Mouse (Mus musculus) G1E (cell line): Measurements from ENCODE around the gene Inca1. TPM values are rescaled to one million over a fixed set of nuclear protein-coding genes. Genes with fewer than 3 reads are reported as not detected.

ENCODE experiments used
- ATAC-seq: 2 replicates; pipeline ENCODE4 v1.8.0; 2016; ENCODE audit warnings: mild to moderate bottlenecking; ENCODE audit not compliant: insufficient number of reproducible peaks, poor library complexity, low FRiP score, severe bottlenecking; ENCODE audit errors: extremely low read depth
- DNase-seq: peaks from one replicate; pipeline ENCODE4 v3.0.0; 2012; ENCODE audit warnings: low spot score
- H3K27me3 ChIP-seq: 2 replicates; pipeline ENCODE4 v1.6.1; 2012; ENCODE audit warnings: mild to moderate bottlenecking, low read length, inconsistent platforms; ENCODE audit not compliant: insufficient read depth
- H3K36me3 ChIP-seq: replicated peaks from 2 replicates; pipeline ENCODE3; 2012; ENCODE audit warnings: mild to moderate bottlenecking, inconsistent platforms
- H3K4me1 ChIP-seq: 2 replicates; pipeline ENCODE4 v1.6.1; 2012; ENCODE audit warnings: low read depth, low read length, inconsistent platforms, mixed read lengths; ENCODE audit not compliant: insufficient read depth
- H3K4me3 ChIP-seq: 2 replicates; pipeline ENCODE4 v1.5.1; 2012; ENCODE audit warnings: low read depth, mild to moderate bottlenecking, inconsistent platforms, low read length, moderate library complexity, mixed read lengths
- H3K9me3 ChIP-seq: replicated peaks from 2 replicates; pipeline ENCODE4 v1.6.1; 2012; ENCODE audit warnings: inconsistent platforms
- CTCF ChIP-seq: IDR thresholded peaks from 2 replicates; pipeline ENCODE4 v1.5.1; 2012; ENCODE audit warnings: low read depth, low read length, inconsistent platforms, mixed read lengths
- GATA1 ChIP-seq: IDR thresholded peaks from 2 replicates; pipeline ENCODE4 v1.6.1; 2012; ENCODE audit warnings: borderline replicate concordance, low read length, inconsistent platforms, mixed read lengths
- GATA2 ChIP-seq: IDR thresholded peaks from 2 replicates; pipeline ENCODE4 v1.6.1; 2012; ENCODE audit warnings: low read depth, low read length, inconsistent platforms, borderline replicate concordance
- POLR2AphosphoS5 ChIP-seq: IDR thresholded peaks from 2 replicates; pipeline ENCODE4 v1.6.1; 2012; ENCODE audit warnings: low read depth, low read length, inconsistent platforms; ENCODE audit not compliant: insufficient replicate concordance
- TAL1 ChIP-seq: conservative IDR thresholded peaks from 2 replicates; pipeline ENCODE4 v1.6.1; 2012; ENCODE audit warnings: low read depth, low read length, inconsistent platforms, mixed read lengths
- polyA plus RNA-seq: library from polyadenylated mRNA; stranded (reverse); fragments of >175 nt; gene quantifications from 2 replicates; pipeline ENCODE4 v1.2.3, GENCODE M21; 2012
- total RNA-seq, 2 experiments: library from RNA; stranded (forward) in 1 of 2; stranded (reverse) in 1 of 2; fragments of 200-1000 nt in 1 of 2; fragments of >200 nt in 1 of 2; fragmentation: Nextera tagmentation in 1 of 2; gene quantifications; 2 replicates each; pipeline ENCODE4 v1.2.3; 2014 to 2017

Gene Inca1
- total and polyA plus RNA-seq, 3 experiments = 0.36 to 3.7 (median 1.2) TPM

- H3K36me3 ChIP-seq = peaks cover 90% of the 10 kb centered on the region
- TF ChIP-seq GATA1 (no peak), GATA2 (no peak), CTCF (no peak), TAL1 (no peak), POLR2AphosphoS5 (no peak)
These were observed 21.1 kb upstream of the Inca1 start for GRCm38 (mm10) chr11:70721072-70721471.

GRCm38 (mm10) chr11:70720567-70720966 lies 20.6 kb upstream of the Inca1 start:
- ATAC-seq (peak; percentile 63), DNase-seq (peak; percentile 24)
- TF ChIP-seq TAL1 (no peak), POLR2AphosphoS5 (no peak), GATA1 (no peak)
- Histone ChIP-seq H3K36me3 (peaks cover 90% of the 10 kb centered on the region), H3K27me3 (no peaks in the 10 kb centered on the region), H3K4me3 (no peak overlapping the region), H3K4me1 (peaks cover 11% of the 10 kb centered on the region), H3K9me3 (no peaks in the 10 kb centered on the region)

More at GRCm38 (mm10) chr11:70721072-70721471, 21.1 kb upstream of the Inca1 start:
- Histone ChIP-seq H3K4me3 (no peak overlapping the region), H3K4me1 (peaks cover 11% of the 10 kb centered on the region), H3K27me3 (no peaks in the 10 kb centered on the region), H3K9me3 (no peaks in the 10 kb centered on the region)
- DNase-seq = no peak
- no peak for ATAC-seq

GRCm38 (mm10) chr11:70718481-70718880 lies 18.5 kb upstream of the Inca1 start:
- DNase-seq (no peak), ATAC-seq (no peak)
- Histone ChIP-seq H3K36me3 (peaks cover 80% of the 10 kb centered on the region), H3K4me3 (no peak overlapping the region), H3K9me3 (no peaks in the 10 kb centered on the region), H3K27me3 (no peaks in the 10 kb centered on the region), H3K4me1 (peaks cover 11% of the 10 kb centered on the region)
- no peak for TF ChIP-seq GATA2
- TF ChIP-seq TAL1 = no peak
- no peak for TF ChIP-seq CTCF
- TF ChIP-seq POLR2AphosphoS5 = no peak
- TF ChIP-seq GATA1 = no peak

- DNase-seq (no peak), ATAC-seq (no peak)
- H3K9me3 ChIP-seq = no peaks in the 10 kb centered on the region
- TF ChIP-seq POLR2AphosphoS5 (no peak), GATA1 (no peak), TAL1 (no peak), GATA2 (no peak), CTCF (no peak)
- H3K36me3 ChIP-seq = peaks cover 77% of the 10 kb centered on the region
- H3K4me1 ChIP-seq = peaks cover 11% of the 10 kb centered on the region
- no peak overlapping the region for H3K4me3 ChIP-seq
- no peaks in the 10 kb centered on the region for H3K27me3 ChIP-seq
These were observed 15.9 kb upstream of the Inca1 start for GRCm38 (mm10) chr11:70715832-70716231.

- Histone ChIP-seq H3K4me1 (0 out of 2 replicates have a peak, but pooled peaks cover 4% of the 10 kb centered on the region), H3K9me3 (no peaks in the 10 kb centered on the region), H3K36me3 (peaks cover 78% of the 10 kb centered on the region), H3K4me3 (no peak overlapping the region), H3K27me3 (no peaks in the 10 kb centered on the region)
- TF ChIP-seq GATA1 = no peak
- no peak for TF ChIP-seq CTCF
- TF ChIP-seq GATA2 = no peak
- no peak for TF ChIP-seq POLR2AphosphoS5
- TF ChIP-seq TAL1 = no peak
- DNase-seq = no peak
- no peak for ATAC-seq
These were observed 13.3 kb upstream of the Inca1 start for GRCm38 (mm10) chr11:70713222-70713621.

- no peak for TF ChIP-seq CTCF
- TF ChIP-seq GATA1 = no peak
- no peak for TF ChIP-seq TAL1
- TF ChIP-seq POLR2AphosphoS5 = no peak
- TF ChIP-seq GATA2 = no peak
- Histone ChIP-seq H3K4me3 (no peak overlapping the region), H3K9me3 (no peaks in the 10 kb centered on the region), H3K36me3 (peaks cover 76% of the 10 kb centered on the region), H3K4me1 (0 out of 2 replicates have a peak, but pooled peaks cover 4% of the 10 kb centered on the region), H3K27me3 (no peaks in the 10 kb centered on the region)
- ATAC-seq (no peak), DNase-seq (no peak)
These were observed 11.1 kb upstream of the Inca1 start for GRCm38 (mm10) chr11:70711026-70711425.

GRCm38 (mm10) chr11:70706127-70706526 lies 6.2 kb upstream of the Inca1 start:
- TF ChIP-seq CTCF (no peak), POLR2AphosphoS5 (no peak), TAL1 (no peak)
- Histone ChIP-seq H3K9me3 (no peaks in the 10 kb centered on the region), H3K4me1 (peaks cover 12% of the 10 kb centered on the region), H3K4me3 (no peak overlapping the region), H3K27me3 (no peaks in the 10 kb centered on the region), H3K36me3 (peaks cover 87% of the 10 kb centered on the region)
- no peak for DNase-seq
- no peak for ATAC-seq
